Mouse (Mus musculus) fibroblast of lung, adult 2 months (primary cell): ENCODE measurements at regions not wholly inside any gene's neighbourhood (a gene's known extent, or its start where the extent isn't known, plus 50 kb on each side); places are given as distances from the start of the nearest gene placed in this dataset.

Source experiments
- DNase-seq: peaks from one replicate; pipeline ENCODE4 v3.0.0-alpha.2; 2011; ENCODE audit warnings: low read depth

DNA sequence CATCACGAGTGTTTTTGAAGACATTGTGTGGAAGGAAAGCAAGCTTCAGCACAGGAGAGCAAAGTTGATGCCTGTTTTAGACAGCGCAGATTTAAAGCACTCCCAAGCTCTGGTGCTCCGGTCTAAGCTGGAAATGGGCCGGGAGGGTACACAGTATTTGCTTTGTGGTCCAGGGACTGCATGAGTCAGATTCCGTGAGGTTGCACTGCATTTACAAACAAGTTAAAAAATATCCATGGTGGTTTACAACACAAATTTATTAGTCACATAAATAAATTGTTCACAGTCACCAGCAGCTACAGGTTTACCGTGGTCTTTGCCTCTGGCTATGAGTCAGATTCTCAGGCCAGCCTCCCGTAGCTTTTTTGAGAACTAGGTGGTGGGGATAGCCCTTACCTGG lies 312.0 kb downstream of the Ptprc start:
- no peak for DNase-seq

DNA sequence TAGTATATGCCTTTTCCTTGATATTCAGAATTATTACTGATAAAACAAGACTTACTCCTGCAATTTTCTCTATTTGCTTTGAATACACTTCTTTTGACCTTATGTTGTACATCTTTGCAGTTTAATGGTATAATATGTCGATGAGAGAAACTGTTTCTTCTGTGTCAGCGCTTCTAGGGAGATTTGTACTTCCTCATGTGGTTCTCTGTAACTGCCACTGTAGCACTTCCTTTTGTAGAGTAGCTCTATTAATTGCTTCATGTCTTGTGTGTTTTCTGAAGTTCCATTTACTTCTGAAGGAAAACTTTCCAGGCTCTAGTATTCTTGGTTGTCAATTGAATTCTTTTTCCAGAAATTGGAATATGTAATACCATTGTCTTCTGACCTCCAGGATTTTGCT lies 323.2 kb downstream of the Ptprc start:
- no peak for DNase-seq

DNA sequence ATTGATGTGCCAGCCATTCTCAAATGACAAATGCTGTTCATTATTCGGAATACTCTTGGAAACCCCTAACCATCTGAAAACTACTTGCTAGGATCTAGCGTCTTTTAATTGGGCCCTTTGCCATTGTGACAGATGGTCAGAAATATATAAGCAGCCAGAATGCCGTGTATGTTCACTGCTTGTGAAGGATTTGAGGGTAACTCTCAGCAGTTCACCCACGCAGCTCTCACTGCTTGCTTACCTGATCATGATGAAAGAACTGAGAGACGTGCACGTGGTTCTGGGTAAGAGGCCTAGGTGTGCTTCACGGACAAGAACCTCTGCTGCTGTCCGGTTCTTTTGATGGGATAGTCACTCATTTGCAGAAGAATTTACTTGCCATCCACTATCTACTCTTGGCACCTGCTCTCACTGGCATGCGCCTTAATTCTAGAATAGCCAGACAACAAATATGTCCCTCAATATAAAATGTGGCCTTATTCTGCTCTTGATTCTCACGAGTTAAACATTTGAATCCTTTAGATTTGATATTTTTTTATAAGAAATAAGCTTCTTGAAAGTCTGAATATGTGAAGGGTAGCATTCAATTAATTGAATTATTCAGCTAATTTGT lies 328.1 kb downstream of the Ptprc start:
- DNase-seq: no peak

DNA sequence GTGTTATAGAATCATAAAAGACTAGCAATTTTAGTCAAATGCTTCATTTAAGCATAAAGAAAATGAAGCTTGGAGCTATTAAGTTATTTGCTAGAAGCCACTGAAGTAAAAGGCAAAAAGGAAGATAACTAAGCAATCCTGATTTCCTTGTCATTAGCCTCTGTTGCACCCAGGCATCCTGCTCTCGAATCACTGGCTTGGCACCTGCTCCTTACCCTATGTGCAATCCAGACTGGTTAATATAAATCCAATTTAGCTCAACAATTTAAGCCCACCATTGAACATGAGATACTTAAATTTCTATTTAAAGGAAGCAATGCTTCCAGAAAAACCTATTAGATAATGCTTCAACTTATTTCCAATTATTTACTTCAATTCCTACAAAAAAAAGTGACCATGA lies 328.7 kb downstream of the Ptprc start:
- no peak for DNase-seq

DNA sequence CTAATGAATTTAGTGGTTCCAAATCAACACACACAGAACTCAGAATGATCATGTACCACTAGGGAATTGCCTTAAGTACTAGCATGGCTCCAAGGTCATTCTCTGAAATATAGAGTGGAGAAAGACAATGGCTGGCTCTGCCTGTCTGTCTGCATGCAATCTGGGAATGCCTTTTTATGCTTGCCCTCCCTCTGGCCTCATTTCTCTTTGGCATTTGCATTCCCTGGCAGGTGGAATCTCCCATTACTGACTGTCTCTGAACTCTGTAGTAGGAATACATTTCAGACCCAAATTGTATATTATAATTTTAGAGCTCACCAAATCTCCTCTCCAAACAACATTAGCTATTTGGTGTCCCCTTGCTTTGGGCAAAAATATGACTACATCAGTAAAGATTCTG lies 335.0 kb downstream of the Ptprc start:
- no peak for DNase-seq

DNA sequence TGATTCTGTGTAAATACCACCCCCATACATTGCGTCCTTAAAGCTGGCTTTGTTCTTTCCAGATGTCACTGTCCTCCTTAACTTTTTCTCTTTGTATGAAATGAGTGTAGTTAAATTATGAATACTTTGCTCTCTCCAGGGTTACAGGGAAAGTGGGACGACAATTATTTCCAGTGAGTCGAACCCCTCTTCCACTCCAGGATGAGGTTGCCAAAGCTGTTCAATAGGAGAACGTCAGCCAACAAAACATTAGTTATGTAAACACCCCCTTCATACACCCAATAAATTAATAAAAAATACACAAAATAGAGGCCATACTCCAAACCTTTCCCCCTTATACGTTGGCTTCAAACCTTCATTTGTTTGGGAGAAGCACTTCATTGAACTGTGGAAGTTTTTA lies 335.8 kb downstream of the Ptprc start:
- no peak for DNase-seq

DNA sequence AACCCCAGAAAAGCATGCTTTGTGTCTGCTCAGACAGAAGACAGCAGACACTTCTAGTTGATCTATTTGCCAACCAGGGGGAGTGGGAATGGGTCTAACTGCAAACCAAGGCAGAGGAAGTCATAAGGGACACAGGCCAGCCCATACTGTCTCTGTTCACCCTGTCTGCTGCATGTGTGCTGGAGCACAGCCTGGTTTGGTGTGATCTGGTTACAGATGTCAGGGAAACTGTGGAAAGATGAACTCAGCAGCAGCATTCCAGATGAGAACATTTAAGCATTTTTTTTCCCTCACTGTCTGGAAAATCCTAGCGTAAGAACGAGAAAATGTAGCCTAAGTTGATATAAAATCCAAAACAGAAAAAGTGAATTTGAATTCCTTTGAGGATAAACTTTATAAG lies 336.2 kb downstream of the Ptprc start:
- no peak for DNase-seq

DNA sequence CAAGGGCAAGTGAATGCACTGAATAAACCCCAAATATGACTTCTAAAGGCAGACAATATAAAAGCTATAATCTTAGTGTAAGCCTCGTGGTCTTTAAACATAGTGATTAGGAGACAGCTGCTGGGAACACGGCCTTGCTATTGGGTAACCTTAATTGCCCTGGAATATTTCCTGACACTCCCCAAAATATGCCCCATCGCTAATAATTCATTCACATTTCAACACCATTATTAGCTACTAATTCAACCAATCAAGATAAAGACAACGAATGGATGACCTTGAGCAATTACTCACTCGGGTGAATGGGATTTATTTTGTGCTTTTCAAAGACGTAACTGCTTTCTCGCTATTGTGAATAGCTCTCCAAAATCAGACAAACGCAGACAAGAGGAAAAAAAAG lies 337.2 kb downstream of the Ptprc start:
- no peak for DNase-seq

DNA sequence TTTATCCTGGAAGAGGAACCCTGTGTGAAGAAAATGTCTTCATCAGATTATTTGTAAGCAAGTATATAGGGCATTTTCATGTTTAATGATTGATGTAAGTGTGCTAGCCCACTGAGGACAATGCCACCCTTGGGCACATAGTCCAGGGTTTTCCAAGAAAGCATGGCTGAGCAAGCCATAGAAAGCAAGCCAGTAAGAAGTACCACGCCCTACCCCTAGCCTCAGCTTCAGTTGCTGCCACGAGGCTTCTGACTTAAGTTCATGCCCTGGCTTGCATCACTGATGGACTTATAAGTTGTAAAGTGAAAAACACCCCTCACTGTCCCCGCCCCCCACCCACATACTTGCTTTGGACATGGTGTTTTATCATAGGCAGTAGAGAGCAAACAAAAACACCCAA lies 342.0 kb downstream of the Ptprc start:
- no peak for DNase-seq

DNA sequence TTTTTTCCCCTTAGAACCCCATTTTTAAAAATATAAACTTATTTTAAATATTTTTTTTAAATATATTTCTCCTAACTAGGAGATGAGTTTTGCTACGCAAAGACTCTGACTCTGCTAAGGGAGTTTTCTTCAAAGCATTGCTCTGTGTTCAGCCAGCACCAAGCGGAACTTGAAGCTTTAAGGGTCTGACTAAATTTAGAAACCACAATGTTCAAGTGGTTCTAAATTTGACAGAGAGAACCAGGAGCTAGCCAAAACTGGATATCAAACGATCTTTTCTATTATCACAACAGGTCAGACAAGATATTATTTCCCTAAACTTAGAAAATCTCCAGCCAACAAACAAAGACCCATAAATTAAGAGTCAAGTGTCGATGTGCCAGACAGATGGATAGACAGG lies 344.2 kb downstream of the Ptprc start:
- no peak for DNase-seq

DNA sequence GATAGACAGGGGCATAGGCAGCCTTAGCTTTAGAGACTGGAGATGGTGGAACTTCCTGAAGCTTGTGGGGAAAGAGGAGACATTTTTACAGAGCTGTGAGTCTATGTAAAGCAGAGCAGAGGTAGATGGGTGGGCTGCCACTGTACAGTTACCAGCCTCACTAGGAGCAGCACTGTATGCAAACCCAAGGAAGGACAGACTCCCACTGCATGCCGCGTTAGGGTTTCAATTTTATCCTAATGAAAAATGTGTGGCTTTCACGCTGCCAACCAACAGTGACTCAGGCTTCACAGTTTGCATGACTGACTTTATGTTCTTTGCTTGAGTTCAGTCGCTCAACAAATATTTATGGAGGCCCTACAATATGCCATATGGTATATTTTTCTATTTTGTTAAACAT lies 348.1 kb downstream of the Ptprc start:
- no peak for DNase-seq

DNA sequence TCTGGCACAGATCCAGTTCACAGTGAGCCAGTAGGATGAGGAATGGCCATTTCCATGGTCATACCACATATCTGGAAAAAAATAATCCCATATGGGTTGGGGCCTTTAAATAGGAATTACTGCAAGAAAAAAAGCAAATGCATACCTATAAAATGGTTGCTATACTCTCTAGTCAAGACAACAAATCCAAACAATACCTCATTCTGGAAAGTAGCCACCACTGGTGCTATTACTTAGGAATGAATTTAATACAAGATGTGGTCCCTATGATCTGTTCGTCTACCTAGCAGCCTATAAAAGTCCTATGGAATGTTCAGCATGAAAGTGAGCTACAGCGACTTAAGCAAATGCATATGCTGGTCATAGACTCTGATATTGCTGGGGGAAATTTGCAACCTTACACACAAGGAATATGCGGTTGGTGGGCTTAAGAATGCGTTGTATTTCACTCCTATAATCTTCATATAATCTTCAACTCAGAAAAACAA lies 360.1 kb downstream of the Ptprc start:
- no peak for DNase-seq

DNA sequence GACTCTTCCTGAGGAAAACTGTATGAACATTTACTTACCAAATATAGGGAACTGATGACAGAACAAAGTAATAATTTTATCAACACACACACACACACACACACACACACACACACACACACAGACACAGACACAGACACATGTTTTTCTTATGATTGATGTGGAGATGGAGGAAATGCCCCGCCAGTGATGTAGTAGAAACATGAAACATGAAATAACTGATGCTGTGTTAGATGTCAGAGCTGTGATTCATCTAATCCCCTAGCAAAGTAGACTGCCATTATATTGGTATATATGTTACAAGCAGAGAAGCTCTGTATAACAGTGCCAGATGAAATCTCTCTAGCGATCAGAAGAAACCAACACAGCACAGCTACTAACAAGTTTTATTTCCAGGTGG lies 361.0 kb downstream of the Ptprc start:
- no peak for DNase-seq

DNA sequence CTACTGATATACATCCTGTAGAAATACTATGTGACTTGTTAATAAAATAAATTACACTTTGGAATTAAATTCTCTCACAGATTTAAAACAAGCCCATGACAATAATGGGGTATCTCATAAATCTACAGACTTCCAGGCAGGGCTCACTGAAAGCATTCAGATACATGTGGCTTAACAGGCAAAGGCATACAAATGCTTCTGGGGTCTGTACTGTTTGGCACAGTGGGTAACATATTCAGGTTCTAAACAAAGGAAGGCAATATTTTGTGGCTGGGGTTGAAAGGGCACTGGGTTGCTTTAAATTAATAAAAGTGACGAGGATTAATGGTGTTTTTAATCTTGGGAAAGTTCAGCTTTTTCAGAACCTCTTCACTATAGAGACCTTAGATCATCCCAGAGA lies 361.8 kb downstream of the Ptprc start:
- no peak for DNase-seq

DNA sequence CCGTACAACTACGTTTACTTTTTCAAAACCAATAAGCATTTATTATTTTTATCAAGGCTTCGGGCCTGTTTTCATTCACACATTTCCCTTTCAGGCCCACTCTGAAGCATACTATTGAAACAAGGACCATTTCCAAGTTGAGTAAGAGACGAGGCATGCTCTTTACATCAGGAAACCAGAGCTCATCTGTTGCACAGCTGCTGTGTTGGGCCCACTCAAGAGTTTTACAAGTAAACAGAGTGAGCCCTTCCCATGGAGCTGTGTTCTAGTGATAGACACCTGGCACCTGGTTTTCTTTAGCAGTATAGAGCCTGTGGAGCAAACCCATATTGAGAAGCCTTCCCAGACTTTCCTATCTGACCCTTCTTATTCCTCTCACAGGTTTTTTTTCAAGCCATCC lies 363.5 kb downstream of the Ptprc start:
- DNase-seq: no peak

DNA sequence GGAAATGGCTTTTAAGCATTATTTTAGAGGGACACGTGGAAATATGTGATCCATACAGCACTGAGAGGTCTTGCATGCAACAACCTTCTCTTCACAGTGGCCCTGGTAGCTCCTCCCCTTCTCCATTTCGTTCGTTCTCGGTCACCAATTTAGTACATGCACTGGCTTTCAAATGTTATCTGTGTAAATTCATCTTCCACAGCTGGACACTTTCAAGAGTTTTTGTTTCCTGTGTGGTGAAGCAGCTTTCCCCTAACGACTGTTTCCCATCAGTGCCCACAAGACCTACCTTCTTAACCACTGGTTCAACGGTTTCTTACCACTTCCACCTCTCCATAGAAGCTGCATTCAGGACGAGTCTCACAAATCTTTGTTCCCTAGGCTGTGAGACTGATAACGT lies 368.8 kb downstream of the Ptprc start:
- DNase-seq: no peak

DNA sequence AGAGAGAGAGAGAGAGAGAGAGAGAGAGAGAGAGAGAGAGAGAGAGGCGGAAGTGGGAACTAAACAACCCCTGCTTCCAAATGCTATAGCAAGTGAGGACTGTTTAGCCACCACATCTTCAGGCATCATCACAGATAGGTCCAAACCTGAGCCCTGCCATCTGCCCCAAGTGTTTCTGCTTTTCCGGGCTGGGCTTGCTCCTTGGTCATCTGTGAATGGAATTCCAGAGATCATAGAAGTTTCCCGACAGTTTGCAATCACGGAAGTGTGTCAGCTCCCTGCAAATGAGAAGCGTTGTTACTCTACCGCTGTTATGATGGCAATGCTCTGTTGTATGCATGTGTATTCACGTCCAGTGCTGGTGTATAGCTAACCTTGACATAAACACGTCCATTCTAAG lies 369.3 kb downstream of the Ptprc start:
- no peak for DNase-seq

DNA sequence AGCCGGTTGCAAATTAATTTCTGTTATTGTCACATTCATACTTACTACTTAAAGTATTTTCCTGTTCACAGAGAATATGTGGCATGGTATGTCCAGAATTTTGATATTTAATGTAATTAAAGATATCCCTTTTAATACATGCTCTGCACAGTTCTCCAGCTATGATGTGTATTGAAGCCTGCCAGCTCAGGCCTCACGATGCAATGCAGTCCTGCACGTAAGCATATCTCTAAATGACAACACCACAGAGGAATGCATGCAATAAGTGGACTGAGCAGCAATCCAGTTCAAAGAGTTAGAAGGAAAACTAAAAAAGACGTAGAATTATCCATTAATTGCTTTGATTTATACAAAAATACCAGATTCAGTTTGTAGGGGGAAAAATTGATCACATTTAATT lies 373.4 kb downstream of the Ptprc start:
- no peak for DNase-seq

DNA sequence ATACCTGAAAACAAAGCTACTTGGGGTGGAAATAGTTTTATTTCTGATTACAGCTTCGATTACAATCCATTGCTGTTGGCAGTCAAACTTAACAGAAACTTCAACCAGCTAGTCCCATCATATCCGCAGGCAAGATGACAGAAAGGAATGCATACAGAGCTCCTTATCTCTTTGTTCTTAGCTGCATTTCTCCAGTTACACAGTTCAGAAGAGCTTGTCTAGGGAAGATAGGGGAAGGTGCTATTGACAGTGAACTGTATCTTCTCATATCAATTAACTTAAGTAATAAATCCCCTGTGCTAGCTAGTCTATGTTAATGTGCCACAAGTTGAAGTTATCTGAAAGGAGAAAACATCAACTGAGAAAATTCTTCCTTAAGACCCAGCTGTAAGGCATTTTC lies 374.8 kb downstream of the Ptprc start:
- no peak for DNase-seq

DNA sequence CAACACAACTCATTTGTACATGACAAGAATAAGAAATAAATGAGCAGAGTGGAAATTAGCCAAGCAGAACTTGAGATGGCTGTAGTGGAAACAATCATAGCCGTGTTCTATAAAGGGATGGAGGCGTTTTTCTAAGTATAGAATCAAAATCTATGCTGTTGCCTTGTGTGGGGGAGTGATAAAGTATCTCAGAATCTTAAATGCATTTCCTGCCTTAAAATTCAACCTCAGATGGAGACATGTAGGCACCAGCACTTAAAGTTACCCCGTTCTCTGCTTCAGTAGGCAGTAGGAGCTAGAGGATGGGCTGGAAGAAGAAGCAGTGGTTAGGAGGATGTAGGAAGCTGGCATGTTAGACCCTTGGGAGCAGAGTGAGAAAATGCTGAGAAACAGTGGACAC lies 386.7 kb downstream of the Ptprc start:
- DNase-seq: no peak

DNA sequence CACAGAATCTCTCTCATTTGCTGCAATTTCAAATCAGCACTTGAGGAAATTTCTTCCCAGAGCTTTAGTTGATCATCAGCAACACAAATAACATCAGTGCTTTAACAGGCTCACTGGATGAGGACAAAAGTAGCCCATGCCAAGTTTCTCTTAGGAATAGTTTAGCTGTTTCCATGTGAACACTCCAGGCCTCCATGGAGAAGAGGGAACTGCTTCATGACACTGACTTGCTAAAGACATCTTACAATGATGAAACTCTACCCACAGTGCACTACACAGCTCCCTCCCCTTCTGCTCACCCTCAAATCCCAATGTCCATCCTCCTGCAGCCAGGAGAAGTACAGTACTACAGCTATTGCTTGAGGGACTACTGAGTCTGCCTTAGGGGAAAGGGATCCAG lies 388.9 kb downstream of the Ptprc start:
- no peak for DNase-seq

DNA sequence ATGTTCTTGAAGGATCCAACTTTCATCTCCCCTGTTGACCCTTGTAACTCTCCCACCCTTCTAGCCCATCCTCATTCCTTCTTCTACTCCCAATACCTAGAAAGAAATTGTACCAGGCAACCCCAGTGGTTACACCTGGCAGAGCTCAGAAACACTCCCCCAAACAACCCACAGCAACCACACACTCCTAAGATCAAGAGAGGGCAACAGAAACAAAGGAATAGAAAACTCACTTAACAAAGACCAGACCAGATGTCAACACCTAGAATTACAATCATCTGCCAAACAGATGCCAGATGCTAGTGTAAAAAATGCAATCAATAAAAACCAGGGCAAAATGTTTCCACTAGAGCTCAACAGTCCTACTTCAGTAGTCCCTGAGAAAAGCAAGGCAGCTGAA lies 400.9 kb downstream of the Ptprc start:
- DNase-seq: no peak

DNA sequence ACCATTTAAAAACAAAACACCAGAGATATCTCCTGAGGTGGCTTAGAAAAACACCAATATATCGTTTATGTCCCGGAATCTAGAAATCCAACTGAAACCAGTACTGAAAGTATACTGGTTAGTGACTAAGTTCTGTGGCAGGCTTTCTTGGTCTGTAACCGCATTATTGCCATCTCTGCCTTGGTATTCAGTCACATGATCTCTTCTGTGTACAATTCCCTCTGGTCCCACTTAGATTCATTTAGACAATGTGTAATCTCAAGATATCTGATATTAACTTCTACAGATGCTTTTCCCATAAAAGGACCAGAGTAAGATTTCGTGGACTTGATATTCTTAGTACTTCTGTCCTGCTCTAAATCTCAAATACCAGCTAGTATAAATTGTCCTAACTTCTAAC lies 414.7 kb downstream of the Ptprc start:
- no peak for DNase-seq

DNA sequence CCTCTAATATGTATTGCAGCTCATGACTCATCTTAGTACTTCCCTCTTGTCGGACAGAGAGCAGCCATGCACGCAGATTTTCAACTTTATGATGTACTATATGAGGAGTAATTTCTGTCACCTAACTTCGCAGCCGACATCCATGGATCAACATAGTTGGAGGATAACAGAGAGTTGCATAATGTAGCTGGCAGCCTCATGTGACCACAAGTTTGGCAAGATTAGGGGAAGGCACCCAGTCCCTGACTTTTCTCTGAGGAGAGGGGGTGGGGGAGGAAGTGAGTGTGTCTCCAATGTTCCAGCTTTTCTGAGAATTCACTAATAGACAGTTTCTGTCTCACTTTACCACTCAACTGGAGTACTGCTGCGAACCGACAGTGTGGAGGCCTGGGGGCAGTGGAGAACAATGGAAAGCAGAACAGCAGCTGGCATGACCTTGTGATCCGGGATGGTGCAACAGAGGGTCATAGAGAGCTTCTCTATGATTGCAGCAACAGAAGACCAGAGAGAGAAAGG lies 424.0 kb downstream of the Ptprc start:
- no peak for DNase-seq

DNA sequence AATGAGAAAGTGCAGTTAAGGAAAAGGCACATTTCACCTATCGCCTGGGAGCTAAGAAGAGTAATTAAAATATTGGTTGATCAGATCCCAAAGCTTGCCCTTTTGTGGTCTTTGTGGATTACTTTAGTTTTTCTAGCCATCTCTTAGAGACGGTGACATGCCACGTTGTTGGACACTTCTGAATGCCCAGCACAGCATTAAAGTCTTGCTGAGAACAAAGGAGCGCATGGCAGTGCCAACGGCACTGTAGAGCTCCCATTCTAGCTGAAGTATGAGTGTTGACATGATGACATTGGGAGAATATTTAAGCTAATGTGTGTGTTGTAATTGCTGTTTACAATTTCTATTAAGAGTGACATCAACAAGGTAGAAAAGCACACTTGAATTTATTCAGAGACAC lies 424.6 kb downstream of the Ptprc start:
- no peak for DNase-seq
